Mouse (Mus musculus) adrenal gland, postnatal 36 days (tissue): ENCODE data around the gene Tpo. TPM values are rescaled to one million over a fixed set of nuclear protein-coding genes. Genes with fewer than 3 reads are reported as not detected.

Experiments
- DNase-seq, 2 experiments: peaks; one replicate each; pipeline ENCODE4 v3.0.0; 2021; ENCODE audit warnings: mixed read lengths in 1 of 2
- total RNA-seq, 2 experiments: library from RNA; stranded (reverse); gene quantifications; 2 replicates each; pipeline ENCODE4 v1.2.3; 2021

The Tpo gene
- total RNA-seq, 2 experiments from 2014 or later: not detected

DNA sequence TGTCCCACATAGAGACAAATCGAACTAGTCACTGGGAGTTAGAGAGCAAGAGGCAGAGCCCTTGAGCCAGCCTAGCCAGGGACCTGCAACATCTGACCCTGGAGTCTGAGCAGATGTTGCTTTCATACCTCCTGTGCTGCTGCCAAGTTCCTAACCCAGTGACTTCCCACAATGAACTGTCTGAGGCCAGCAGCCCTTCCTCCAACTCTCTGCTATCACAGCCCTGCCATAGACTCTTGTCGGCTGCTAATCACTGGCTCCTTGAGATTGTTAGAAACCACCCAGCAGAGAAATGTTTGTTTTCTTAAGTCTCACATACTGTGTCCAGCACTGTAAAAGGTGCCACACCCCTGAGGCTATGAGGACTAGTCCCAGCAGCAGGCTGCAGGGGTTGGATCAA lies 56.1 kb downstream of the Tpo start:
- DNase-seq: peak; percentile 10 to 30

GRCm38 (mm10) chr12:30069321-30069720 lies 63.1 kb downstream of the Tpo start:
- DNase-seq: peak in 1 of 2 experiments; percentile 4

- DNase-seq: no peak
Measured at GRCm38 (mm10) chr12:30067806-30068205, 64.6 kb downstream of the Tpo start.

GRCm38 (mm10) chr12:30062118-30062505 lies 70.3 kb downstream of the Tpo start:
- no peak for DNase-seq

DNA sequence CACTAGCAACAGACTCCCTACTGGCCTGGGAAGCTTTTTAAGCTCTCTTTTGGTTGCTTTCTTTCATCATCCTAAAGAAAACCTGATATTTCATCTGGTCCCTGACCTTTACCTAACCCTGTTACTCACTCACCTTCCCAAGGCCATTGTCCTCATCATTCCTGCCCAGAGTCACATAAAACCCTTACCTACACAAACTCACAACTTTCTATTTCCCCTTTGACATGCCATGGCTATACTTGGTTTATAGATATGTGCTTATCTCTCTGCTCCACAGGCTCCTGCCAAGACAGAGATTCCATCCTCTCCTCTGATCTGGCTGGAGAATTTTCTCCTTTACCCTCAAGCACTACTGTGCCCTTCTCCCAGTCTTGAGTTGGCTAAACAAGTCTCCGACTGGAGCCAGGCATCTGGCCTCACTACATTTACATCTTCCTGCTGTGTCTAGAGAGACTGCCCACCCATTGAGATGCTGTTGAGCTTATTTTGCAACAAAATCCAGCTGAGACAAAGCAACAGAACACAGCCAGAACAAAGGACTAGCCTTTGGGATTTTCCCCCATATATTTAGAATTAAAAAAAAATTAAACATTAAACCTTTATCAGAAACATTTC lies 70.8 kb downstream of the Tpo start:
- DNase-seq: no peak

DNA sequence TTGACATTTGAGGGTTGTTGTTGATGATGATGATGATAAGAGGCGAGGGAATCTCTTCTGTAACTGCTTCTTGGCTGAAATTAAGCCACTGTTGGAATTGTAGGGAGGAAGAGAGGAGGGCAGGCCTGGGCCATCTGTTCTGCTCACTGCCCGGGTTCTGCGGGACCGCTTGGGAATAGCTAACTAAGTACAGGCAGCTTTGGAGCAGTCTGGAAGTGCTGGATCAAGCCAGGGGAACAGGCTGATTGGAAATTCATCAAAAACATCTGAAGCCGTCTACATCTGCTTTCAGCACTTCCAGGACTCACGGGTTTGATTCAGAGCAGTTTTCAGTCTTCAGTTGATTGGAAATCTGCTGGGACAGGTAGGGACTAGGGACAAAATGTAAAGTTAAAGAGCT lies 74.4 kb downstream of the Tpo start:
- no peak for DNase-seq

- no peak for DNase-seq
Measured at GRCm38 (mm10) chr12:30054761-30055540, 77.5 kb downstream of the Tpo start.

GRCm38 (mm10) chr12:30050235-30050634 lies 82.2 kb downstream of the Tpo start:
- peak; percentile 52 to 64 for DNase-seq

DNA sequence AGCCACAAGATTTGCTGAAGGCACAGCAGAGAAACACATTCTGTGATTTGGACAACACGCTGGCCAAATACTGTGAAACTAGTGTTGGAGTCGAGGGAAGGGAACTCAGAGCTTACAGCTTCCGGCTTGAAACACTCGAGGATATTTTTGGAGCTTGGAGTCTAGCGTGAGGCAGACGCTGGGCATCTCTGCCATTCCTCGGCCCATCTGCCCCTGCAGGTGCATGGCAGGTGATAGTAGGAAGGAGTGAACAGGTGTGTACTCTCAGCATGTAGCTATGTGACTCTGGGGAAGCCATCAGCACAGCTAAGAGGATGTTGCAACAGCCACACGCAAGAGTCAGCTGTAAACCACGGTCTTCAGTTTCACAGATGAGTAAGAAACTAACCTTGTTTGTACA lies 82.6 kb downstream of the Tpo start:
- no peak for DNase-seq

DNA sequence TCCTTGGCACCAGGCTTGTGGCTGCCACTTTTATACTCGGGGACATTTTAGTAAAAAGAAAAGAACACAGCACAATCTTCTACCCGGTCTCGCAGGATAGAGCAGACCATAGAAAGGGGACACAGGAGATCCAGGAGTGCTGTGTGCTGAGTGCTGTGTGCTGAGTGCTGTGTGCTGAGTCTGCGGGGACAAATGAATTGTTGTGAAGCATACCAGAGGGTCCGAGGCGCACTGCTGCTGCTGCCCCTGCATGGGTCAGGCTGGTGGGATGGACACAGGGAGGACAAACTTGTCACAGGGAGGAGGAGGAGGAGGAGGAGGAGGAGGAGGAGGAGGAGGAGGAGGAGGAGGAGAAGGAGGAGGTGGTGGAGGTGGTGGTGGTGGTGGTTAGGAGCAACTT lies 83.6 kb downstream of the Tpo start:
- DNase-seq: no peak

GRCm38 (mm10) chr12:30040150-30040549 lies 92.3 kb downstream of the Tpo start:
- peak; percentile 55 to 58 for DNase-seq

DNA sequence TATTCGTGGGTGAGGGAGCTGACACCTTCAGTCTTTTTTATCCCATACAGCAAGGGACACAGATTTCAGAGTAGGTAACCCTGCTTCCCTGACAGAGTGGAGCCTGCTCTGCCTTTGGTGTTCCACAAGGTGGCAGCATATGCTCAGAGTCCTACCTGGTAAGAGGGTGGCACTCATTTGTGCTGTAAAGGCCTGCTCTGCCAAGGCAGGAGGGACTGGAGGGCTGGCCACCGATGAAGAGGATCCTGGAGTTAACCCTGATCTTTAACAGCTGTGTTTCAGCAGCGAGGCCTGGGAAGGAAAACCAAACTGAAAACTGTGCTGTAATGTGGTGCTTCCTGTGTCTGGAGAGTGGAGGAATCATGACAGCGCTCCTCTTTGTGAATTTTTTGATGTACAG lies 92.9 kb downstream of the Tpo start:
- DNase-seq: peak; percentile 49 to 65

DNA sequence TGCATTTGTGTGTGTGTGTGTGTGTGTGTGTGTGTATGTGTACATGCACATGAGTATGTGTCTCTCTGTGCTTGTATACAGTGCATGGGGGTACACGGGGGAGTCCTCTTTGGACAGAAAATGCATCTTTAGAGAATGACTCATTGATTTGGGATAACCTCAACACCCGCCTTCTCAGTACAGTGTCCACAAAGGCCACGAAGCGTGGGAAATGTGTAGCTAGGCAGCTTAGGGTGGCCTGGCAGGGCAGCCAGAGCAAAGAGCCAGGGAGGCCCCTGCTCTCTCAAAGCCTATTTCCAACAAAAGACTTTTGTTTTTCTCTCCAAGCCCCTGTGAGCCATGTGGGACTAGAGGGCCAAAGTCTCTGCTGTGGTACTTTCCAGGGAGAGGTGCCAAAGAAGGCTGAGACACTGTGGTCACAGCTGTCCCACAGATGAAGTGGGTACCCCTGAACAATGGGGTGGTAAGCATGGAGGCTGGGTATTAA lies 95.8 kb downstream of the Tpo start:
- no peak for DNase-seq

DNA sequence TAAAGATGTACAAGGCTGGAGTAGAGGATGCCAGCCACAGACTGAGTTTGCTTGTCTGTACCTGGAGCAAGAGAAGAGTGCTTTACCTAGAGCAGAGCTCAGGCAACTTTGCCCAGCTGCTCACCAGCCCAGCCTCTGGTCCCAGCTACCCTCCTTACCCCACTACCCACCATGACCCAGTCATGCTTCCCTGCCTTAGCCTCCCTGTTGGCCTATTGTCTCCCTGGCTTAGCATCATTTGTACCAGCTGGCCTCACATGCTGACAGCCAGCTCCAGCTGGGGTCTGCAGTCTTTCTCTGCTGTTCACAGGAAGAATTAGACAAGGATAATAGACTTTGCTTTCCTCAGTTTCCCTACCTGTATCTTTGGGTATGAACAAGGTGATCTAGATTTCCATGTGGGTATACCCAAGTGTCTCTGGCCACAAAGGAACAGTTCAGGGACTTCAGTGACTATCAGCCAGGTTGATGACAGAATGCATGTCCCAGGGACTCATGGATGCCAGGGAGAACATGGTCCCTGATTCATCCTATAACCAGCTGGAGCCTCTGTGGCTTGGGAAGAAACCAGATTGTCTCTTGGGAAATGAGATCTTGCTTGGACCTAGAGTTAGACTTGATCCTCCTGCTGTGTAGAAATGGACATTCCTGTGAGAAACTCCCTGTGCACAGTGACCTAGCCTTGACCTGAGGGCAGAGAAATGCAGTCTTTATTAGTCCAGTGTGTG lies 96.4 kb downstream of the Tpo start:
- DNase-seq: no peak

DNA sequence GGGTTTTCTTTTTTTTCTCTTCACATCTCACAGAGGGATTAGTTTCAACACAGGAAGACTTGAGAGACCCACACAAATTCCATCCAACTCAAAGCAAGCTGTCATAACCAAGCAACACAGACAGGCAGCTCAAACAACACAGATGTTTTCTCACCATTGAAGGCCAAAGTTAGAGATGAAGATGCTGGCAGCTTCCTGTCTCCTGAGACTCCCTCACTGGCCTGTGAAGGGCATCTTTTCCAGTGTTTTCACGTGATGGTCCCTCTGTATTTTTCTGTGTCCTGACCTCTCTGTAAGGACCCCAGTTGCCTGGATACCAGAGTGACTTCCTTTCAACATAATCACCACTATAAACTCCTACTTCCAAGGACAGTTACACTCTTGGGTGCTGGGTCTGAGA lies 97.0 kb downstream of the Tpo start:
- DNase-seq: no peak

- no peak for DNase-seq
Measured at GRCm38 (mm10) chr12:30034681-30035080, 97.7 kb downstream of the Tpo start.

- DNase-seq: no peak
Measured at GRCm38 (mm10) chr12:30030571-30030970, 101.9 kb downstream of the Tpo start.

GRCm38 (mm10) chr12:30029111-30029510 lies 103.3 kb downstream of the Tpo start:
- DNase-seq: no peak

DNA sequence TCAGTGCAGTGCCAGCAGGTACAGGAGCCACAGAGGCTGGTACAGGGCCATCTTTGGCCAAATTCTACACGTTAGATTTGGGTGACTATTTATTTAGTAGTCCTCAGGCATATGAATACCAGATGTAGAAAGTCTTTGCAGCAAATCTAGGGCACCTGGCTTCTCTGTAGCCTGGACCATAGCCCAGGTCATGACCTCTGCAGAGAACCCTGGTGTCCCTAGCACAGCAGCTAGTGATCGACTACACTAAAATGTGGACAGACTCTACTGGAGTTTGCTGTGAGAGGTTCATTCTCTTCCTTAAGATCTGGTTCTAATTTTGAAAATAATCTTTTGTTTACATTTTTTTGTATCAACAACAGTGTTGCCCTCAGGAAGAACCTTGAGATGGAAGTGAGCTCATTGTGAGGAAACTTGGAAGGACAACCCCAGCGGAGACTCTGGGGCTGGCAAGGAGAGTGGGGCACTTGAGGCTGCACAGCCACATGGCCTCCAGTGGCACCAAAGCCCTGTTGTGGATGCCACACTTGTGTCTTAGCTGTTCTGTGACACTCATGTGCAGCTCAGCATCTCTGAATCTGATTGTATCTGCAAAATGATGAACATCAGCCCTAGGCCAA lies 104.6 kb downstream of the Tpo start:
- DNase-seq: no peak

DNA sequence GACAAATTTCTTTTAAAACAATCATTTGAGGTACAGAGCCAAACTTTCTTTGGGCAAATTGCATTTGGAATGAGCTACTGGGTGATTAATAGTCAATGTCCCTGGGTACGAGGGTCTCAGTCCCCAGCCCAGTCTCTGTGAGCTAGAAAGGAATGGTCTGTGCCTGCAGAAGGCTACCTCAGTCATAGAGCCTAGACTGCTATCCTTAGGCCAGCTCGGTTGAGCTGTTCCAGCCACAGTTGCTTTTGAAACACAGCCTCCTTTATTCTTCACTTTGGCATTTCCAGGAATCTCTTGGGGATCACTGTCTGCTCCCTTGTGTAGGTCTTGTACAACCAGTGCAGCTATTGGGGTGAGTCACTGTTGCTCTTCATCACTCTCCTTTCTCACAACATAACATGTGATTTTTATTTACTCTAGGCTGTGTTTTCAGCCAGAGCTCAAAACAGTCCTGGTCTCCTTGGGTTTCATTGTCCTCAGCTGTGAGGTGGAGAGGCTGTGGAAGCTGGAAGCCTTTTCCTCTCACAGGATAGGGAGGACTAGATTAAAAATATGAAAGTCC lies 108.1 kb downstream of the Tpo start:
- DNase-seq: no peak

GRCm38 (mm10) chr12:30023491-30023890 lies 108.9 kb downstream of the Tpo start:
- DNase-seq: peak in 1 of 2 experiments; percentile 44

DNA sequence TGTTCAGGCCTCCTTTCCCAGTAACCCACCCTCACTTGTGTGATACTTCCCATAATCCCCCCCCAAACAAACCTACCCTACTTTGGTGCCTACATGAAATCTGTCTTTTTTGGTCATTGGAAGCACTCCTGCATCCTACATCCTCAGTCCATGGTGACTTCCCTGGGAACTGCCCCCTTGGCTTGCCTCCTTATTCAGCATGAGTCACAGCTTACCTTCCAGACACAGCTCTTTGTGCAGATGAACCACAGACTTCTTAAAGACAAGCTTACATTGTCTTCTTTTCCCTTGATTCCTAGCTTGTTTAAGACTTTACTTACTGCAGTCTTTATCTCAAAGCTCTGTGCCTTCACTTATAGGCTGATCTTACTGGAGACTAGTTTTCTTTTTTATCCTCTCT lies 112.0 kb downstream of the Tpo start:
- no peak for DNase-seq
